Mouse (Mus musculus) mouse trophoblast stem cell (cell line): Measurements from ENCODE around the gene Adamts12.

ENCODE experiments used
- in situ Hi-C, 2 experiments: fragments of 300-500 bp; cut with MseI, MboI; formaldehyde crosslinking; loops; 2 replicates in 1 of 2; 3 replicates in 1 of 2; pipeline ENCODE4 v1.15.1; 2025

Gene Adamts12

GRCm38 (mm10) chr15:11287780-11288179 lies 223.2 kb downstream of the Adamts12 start:
- in situ Hi-C loops, result no loop called here

DNA sequence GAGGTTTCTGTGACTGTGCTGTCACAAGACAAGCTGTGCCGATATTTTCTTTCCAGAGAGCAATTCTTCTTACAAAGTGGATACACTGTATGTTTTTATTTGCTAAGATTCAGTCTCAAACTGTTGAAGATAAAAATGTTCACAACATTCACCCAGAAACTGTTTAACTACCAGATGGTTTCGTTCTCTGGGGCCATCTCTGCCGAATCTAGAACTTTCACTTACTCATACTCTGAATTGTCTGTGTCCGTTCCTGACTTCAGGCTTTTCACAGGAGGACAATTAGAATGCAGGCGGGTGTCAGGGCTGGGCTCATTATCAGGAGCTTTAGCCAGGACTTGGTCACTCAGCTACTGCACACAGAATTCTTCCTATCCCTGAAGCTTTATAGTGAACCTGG lies 227.7 kb downstream of the Adamts12 start:
- in situ Hi-C loops, result no loop called here

- in situ Hi-C loops, result no loop called here
These were observed 230.4 kb downstream of the Adamts12 start for GRCm38 (mm10) chr15:11295016-11295415.

- in situ Hi-C loops, result no loop called here
These were observed 233.4 kb downstream of the Adamts12 start for GRCm38 (mm10) chr15:11297960-11298359.

DNA sequence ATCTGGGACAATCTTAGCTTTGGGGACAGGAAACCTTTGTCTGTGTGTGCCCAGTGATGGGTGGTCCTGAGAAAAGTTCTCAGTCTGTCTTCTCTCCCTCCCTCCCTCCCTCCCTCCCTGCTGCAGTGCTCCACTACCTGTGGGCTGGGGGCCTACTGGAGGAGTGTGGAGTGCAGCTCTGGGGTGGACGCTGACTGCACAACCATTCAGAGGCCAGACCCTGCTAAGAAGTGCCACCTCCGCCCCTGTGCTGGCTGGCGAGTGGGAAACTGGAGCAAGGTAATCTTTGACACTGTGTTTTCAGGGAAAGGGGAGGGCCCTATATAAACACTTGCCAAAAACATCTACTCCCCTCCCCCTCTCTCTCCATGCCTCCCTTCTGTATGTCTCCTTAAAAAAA lies 252.5 kb downstream of the Adamts12 start:
- in situ Hi-C loops, result loop anchor here in 1 of 2 experiments (10.0 kb wide), 1 partner anchor 282 kb away; the partner anchor contains the start of gene Rxfp3

DNA sequence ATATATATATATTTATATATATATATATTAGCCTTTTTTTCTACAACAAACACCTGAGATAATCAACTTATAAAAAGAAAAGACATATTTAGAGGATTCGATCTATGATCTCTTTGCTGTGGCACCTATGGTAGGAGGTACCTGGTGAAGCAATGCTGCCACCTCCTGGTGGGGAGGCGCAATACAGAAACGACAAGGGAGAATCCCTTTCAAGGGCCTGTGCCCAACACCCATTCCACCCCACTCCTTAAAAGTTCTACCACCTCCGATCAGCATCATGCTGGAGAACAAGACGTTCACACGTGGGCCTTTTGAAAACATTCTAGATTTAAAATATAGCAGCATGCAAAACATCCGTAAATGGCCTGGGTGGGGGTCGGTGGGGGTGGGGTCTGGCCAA lies 255.9 kb downstream of the Adamts12 start:
- in situ Hi-C loops, result loop anchor here (5.0 to 10.0 kb wide), 2 partner anchors 278 to 396 kb away; no protein-coding TSS in a partner anchor

GRCm38 (mm10) chr15:11339467-11340180 lies 275.0 kb downstream of the Adamts12 start:
- in situ Hi-C loops, result no loop called here

GRCm38 (mm10) chr15:11355865-11356264 lies 291.3 kb downstream of the Adamts12 start:
- in situ Hi-C loops, result no loop called here

DNA sequence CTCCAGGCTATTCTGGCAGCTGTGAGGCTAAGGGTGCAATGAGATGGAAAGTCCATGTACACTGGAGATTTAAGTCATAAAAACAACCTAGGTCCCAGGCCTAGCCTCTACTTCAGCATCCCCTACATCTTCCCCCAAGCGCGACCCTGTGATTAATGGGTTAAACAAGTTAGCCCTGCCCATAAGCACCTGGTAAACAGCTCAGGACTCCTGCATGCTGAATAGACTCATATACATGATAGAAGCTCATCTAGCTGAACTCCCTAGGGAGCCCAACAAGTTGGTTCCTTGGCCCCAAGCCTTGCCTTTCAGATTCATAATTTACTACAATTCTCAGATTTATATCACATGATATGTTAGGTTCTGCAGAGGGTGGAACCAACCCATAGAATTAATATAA lies 292.9 kb downstream of the Adamts12 start:
- in situ Hi-C loops, result no loop called here

DNA sequence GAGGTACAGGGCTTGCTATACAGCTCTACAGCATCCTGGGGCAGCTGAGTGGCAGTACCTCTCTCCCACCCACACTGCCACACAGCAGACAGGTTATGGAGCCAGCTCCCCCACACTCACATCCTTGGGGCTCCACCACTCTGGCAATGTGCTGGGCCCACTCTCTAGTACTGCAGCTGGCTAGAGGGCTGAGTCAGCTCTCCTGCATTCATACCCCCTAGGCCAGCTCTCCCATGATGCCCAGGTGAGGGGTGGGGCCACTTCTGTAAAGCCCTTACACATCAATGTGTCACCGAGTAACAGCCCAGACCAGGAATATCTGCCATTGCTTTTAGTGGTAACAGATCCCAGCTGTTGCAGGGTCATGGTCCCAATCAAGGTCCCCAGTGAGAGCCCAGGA lies 296.3 kb downstream of the Adamts12 start:
- in situ Hi-C loops, result no loop called here

DNA sequence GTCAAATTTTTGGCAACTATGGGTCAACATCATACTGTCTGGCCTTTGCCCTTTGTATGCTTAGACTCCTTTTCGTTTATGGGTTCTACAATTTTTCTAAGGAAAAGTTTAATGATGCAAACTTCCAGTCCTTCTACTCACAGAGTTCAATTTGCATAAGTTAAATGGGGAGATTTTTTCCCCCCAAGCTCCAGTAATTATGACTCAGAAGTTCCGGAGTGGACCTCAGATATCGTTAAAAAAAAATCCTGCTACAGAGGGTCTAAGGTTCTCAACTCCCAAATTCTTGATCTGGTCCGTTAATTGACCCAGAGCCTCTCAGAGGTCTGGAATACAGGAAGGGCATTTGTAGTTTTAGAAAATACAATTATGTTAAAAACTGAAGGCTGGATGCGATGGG lies 297.2 kb downstream of the Adamts12 start:
- in situ Hi-C loops, result no loop called here

- in situ Hi-C loops, result no loop called here
These were observed 299.5 kb downstream of the Adamts12 start for GRCm38 (mm10) chr15:11364112-11364511.

DNA sequence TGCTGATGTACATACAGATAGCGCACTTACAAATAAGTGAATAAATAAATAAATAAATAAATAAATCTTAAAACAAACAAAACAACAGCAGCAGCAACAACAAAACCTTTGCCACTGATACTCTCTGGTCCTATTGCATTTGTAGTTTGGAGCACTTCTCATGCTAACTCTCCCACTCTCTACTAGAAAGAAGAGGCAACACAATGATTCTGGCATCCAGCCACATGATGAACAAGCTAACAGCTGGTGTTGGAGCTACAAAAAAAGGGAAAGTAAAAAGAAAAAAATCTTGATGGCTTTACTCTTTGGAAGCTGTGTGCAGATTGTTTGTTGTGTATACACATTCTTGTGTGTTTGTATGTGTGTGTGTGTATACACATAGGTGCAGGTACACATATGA lies 300.2 kb downstream of the Adamts12 start:
- in situ Hi-C loops, result no loop called here

DNA sequence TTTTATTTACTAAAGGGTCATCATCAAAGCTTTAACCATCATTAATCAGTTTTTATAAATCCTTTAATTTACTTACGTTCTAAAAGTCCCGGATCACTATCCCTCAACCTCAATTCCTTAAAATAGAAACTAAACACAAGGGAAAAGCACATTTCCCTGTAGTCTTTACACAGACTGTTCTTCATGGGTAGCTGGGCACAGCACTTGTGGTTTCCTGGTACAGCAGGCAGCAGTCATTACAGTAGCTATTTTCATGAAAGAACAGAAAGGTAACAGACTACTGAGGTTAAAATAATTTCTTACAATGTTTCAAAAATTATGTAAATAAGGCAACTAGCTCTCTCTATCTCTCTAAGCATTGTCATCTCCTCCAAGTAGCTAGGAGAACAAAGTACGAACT lies 305.0 kb downstream of the Adamts12 start:
- in situ Hi-C loops, result no loop called here

DNA sequence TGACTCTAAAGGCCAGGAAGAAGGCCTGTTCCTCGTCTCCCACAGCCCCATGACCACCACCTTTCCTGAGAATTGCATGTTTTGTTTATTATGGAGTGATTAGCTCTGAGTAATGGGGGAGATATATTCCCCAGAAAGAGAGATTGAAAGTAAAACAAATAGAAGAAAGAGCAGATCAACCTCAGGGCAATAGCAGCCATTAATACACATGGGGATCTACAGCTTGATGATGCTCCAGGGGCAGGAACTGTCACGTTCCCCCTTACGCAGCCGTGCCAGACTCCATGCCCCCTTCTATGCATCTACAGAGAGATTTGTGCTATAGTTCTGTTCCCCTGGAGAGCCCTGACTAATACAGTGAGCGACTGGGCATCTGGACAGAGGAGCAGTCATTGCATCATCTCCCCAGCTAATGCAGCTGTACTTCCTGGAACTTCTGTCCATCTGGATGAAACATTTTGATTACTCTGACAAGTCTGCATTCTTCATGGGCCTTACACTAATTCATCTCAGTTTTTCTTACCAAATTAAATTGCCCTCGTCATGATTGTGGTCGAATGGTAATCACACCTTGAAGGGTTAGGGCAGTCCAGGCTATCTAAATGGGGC lies 306.0 kb downstream of the Adamts12 start:
- in situ Hi-C loops, result no loop called here

DNA sequence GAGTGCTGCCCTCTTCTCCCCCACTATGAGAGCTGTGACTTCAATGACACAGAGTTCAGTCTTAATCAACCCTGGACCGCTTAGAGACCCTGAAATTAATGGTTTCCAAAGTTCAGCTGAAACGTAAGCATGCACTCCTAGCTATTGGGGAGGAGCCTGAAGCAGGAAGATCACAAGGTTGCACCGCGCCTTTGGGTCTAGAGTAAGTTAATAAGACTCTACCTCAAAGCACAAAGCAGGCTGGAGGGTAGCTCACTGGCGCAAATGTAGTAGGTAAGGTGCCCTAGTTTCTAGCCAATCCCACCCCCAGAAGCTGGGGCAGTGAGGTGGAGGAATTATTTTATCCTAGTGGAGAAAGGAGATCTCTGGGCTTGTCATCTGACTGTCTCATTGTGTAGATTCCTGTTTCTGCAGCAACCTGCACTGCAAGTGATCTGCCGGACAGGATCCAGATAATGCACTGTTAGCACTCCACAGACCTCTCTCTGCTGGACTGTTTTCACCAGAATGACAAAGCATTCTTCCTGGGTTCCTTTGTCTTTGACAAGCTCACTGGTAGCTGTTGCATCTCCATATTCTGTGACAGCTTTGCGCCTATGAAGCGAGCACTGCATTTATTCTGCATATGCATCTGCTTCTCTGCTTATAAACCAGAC lies 315.0 kb downstream of the Adamts12 start:
- in situ Hi-C loops, result loop anchor here in 1 of 2 experiments (25.0 kb wide), 1 partner anchor 342 kb away; the partner anchor contains the start of gene Rxfp3

DNA sequence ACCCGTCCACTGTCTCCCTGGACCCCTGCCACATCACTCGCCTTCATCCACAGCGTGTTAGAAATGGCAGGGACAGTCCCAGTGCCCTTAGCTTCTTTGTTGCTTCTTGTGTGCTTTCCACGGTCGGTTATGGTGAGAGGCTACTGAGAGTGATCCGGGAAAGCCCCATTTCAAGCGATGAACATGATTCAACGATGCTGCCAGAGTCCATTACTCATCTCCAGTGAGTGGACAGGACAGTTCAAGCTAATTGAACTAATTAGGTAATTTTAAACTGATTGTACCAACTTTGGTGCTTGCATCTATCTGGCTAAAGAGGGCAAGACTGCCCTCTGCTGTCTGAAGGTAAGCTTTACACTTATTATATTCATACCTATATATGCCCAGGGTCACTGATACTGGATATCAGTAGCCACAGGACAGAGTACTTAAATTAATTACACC lies 315.5 kb downstream of the Adamts12 start:
- in situ Hi-C loops, result loop anchor here in 1 of 2 experiments (25.0 kb wide), 1 partner anchor 343 kb away; the partner anchor contains the start of gene Rxfp3

DNA sequence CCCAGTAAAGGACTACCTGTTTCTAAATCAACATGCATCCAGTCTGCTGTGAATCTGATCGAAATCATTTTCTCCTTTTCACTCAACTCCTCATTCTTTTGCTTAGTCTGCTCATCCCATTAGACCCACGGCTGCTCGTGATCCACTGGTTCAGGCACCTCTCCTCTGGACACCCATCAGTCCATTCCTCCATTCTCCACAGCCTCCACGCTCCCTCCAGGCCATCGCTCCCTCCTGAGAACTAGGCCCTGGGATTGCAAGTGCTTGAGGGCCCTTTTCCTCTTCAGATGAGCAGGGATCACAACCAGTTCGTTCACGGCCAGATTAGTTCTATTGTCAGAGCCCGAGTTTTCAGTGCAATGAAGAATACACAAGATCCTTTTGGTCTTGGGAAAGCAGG lies 316.0 kb downstream of the Adamts12 start:
- in situ Hi-C loops, result loop anchor here in 1 of 2 experiments (25.0 kb wide), 1 partner anchor 343 kb away; the partner anchor contains the start of gene Rxfp3

DNA sequence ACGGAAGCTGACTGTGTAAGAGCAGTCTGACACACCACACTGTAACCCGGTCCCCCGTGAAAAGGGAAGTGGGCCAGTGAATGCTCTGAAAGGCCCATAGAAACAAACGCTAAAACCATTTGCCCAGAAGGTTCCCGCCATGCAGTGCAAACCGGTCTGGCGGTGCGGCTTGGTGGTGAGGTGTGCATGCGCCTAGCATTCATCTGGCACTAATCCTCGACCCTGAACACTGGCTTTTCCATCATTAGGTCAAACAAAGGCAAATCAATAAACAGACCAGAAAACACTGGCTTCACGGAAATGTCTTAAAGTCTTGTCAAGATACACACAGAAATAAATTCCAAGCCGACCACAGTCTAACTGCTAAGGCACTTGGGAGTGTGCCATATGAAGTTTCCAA lies 318.0 kb downstream of the Adamts12 start:
- in situ Hi-C loops, result loop anchor here in 1 of 2 experiments (25.0 kb wide), 1 partner anchor 345 kb away; the partner anchor contains the start of gene Rxfp3

- in situ Hi-C loops, result loop anchor here in 1 of 2 experiments (25.0 kb wide), 1 partner anchor 346 kb away; the partner anchor contains the start of gene Rxfp3
These were observed 319.2 kb downstream of the Adamts12 start for GRCm38 (mm10) chr15:11383796-11384195.

- in situ Hi-C loops, result loop anchor here in 1 of 2 experiments (25.0 kb wide), 1 partner anchor 356 kb away; the partner anchor contains the start of gene Rxfp3
These were observed 328.3 kb downstream of the Adamts12 start for GRCm38 (mm10) chr15:11392903-11393302.

DNA sequence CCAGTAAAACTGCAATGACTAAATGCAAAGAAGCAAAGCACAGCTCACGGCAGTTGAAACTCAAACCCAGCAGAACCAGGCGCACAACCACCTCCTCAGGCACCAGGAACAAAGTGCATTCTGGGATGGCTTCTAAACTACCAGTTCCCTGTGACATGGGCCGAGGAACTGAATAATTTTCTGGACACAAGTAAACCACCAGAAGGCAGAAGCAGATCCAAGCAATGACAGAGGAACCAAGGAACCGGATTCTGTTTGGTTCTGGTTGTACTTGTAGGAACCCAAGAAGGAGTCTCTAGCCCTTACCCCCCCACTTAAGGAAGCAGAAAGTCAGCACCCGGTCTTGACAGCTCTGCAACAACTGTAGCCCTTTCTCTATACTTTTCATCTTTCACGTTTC lies 331.8 kb downstream of the Adamts12 start:
- in situ Hi-C loops, result loop anchor here in 1 of 2 experiments (25.0 kb wide), 1 partner anchor 359 kb away; the partner anchor contains the start of gene Rxfp3
